28 mouse cellular contexts compared by ENCODE assay signal in genomic region chr8:77321901-77322300, GRCm38 (mm10).
"Had no signal": no experiment of that assay in that cellular context is flagged by ENCODE, and none has a peak within 500 bp of the region (broad histone marks: within the 10 kb centered on the region; RNA-seq: fewer than 3 reads in every experiment).

No protein-coding gene starts in this region.

- H3K4me2 ChIP-seq: heart, embryonic 11.5 days; heart, embryonic 13.5 days; heart, embryonic 15.5 days; hindbrain, embryonic 12.5 days; hindbrain, embryonic 14.5 days; kidney, embryonic 15.5 days; limb, embryonic 12.5 days; liver, embryonic 13.5 days; liver, embryonic 15.5 days had no signal

- ATAC-seq: forebrain, embryonic 16.5 days; hindbrain, embryonic 16.5 days; inflammation-experienced regulatory T-cells, adult 6 months; intestine, postnatal 0 days had no signal

- H3K9ac ChIP-seq: heart, embryonic 13.5 days; heart, embryonic 15.5 days; hindbrain, embryonic 12.5 days; hindbrain, embryonic 14.5 days; kidney, embryonic 15.5 days; limb, embryonic 12.5 days; liver, embryonic 13.5 days; liver, embryonic 15.5 days had no signal

- H3K4me1 ChIP-seq: heart, embryonic 15.5 days; hindbrain, embryonic 10.5 days; hindbrain, embryonic 12.5 days; limb, embryonic 12.5 days; liver, embryonic 13.5 days; liver, embryonic 15.5 days had no signal

- H3K27me3 ChIP-seq: heart, embryonic 13.5 days; heart, embryonic 15.5 days; hindbrain, embryonic 12.5 days; kidney, embryonic 15.5 days; limb, embryonic 12.5 days; liver, embryonic 13.5 days; liver, embryonic 15.5 days had no signal

- H3K36me3 ChIP-seq: hindbrain, embryonic 10.5 days; hindbrain, embryonic 12.5 days; liver, embryonic 13.5 days; liver, embryonic 15.5 days had no signal

- H3K4me3 ChIP-seq: gastrocnemius, adult 2 months; heart, adult 2 months; heart, embryonic 13.5 days; heart, embryonic 15.5 days; hindbrain, embryonic 10.5 days; hindbrain, embryonic 12.5 days; kidney, embryonic 15.5 days; layer of hippocampus, adult 2 months; left cerebral cortex, adult 2 months; limb, embryonic 12.5 days; liver, embryonic 13.5 days; liver, embryonic 15.5 days had no signal

- H3K9me3 ChIP-seq: heart, embryonic 13.5 days; heart, embryonic 15.5 days; hindbrain, embryonic 10.5 days; hindbrain, embryonic 12.5 days; kidney, embryonic 15.5 days; limb, embryonic 12.5 days; liver, embryonic 13.5 days; liver, embryonic 15.5 days had no signal

- DNase-seq: gastrocnemius, adult 2 months; gastrocnemius, postnatal 10 days; gastrocnemius, postnatal 25 days; heart, adult 2 months; heart, postnatal 14 days; heart, postnatal 4 days; kidney, adult 2 months; kidney, adult 9 months; kidney, postnatal 14 days; kidney, postnatal 4 days; liver; liver, embryonic 13.5 days had no signal

- H3K27ac ChIP-seq: gastrocnemius, adult 2 months; heart, adult 2 months; heart, embryonic 13.5 days; heart, embryonic 15.5 days; hindbrain, embryonic 10.5 days; hindbrain, embryonic 12.5 days; hindbrain, embryonic 14.5 days; kidney, embryonic 15.5 days; kidney, postnatal 0 days; layer of hippocampus, adult 2 months; left cerebral cortex, adult 2 months; limb, embryonic 12.5 days; liver, embryonic 13.5 days; liver, embryonic 15.5 days had no signal
